Mouse (Mus musculus): ENCODE measurements at regions not wholly inside any gene's neighbourhood (a gene's known extent, or its start where the extent isn't known, plus 50 kb on each side); places are given as distances from the start of the nearest gene placed in this dataset.

GRCm38 (mm10) chr5:120251697-120252401 is 135.6 kb downstream of the Rbm19 start:
- DNase-seq = no peak

- DNase-seq = peak in 1 of 2 experiments; percentile 9
These were observed 136.3 kb downstream of the Rbm19 start for GRCm38 (mm10) chr5:120252551-120252950.

- DNase-seq = no peak
These were observed 146.5 kb downstream of the Rbm19 start for GRCm38 (mm10) chr5:120262715-120263273.

- no peak for DNase-seq
These were observed 153.2 kb downstream of the Rbm19 start for GRCm38 (mm10) chr5:120269416-120269860.

DNA sequence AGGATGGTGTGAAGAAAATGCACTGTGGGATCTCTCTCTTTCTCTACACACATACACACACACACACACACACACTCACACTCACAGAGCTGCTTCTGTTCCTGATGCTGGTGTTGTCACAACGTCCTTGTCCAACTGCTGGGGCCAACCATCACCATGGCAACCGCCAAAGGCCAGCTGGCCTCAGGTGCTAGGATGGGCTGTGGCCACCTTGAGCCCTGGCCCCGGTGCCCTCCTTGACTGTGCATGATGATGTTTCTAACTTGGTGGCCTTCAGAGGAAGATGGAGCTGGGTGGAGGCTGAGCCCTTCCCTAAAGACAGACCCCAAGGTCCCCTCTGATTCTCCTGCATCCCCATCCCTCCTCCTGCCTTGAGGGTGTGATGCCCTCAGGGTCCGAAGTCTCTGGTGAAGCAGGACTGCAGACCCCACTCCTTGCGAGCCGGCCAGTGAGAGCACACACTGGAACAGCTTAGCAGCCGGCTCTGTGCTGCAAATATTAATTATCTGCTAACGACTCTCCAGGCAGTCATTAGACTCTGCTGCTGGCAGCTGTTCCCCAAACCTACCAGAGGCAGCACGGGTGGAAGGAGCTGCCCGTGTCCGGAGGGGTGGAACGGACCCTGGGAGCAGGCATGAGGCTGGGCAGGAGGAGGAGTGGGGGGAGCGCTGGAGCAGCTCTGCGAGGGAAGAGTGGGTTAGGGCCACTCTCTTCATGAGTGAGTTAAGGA is 154.8 kb downstream of the Rbm19 start:
- DNase-seq = no peak

DNA sequence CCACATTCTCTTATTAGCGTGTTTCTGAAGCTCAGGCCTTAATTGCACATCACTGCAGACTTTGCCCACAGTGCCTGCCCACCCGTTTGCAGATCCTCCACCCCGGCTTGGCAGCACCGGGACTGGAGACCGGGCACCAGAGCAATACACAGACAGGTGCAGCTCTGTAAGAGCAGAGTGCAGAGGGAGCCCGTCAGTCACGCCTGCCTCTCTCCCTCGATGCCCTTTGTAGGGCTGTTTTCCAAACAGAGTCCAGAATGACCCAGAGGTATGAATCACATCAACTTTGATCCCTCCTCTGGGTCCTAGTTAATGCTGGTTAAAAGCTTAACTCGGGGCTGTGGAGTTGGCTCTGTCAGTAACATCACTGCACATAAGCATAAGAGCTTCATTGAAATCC is 155.3 kb upstream of the Lhx5 start:
- no peak for DNase-seq

GRCm38 (mm10) chr5:120280321-120280720 is 151.2 kb upstream of the Lhx5 start:
- DNase-seq = no peak

GRCm38 (mm10) chr5:120280991-120281602 is 150.4 kb upstream of the Lhx5 start:
- no peak for DNase-seq

DNA sequence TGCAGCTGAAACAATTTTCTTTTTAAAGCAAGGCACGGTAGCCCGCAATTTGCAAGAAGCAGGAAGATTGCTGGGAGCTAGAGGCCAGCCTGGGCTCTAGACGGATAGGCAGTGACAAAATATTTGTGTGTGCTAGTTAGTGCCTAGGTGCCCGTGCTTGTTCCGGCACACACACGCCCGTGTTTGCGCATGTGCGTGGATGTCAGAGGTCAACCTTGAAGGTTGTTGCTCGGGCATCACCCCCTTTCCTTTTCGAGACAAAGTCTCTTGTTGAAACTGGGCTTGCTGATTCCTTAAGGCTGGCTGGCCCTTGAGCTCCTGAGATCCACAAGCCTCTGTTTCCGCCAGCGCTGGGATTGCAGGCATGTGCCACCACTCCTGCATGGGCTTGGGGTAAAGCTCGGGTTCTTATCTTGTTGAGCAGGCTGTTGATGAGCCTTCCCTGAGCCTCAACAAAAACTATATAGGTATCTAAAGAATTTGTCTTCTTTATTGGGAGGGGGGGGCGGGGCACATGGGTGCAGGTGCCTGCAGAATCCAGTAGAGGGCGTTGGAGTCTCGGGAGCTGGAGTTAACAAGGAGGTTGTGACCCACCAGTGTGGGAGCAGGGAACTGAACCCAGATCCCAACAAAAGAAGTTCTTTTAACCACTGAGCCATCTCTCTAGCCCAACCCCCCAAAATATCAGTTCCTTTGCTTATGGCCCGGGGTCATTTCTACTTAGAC is 149.5 kb upstream of the Lhx5 start:
- DNase-seq = no peak

DNA sequence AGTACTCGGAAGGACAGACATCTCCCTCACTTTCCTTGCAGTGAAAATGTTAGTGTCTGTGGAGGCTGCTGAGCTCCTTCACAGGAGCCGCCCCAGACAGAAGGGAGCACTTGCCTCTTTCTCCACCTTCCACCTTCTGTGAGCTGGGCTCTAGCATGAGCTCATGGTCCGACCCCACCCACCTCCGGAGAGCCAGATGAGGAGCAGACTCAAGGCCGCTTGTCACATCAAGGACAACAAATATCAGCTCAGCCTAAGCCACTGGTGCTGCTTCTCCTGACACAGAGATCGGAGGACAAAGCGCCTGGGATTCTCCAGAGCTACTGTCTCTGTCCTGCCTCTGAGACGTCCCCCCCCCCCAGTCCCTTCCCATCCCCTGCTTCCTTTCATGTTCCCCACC is 146.9 kb upstream of the Lhx5 start:
- DNase-seq = no peak

GRCm38 (mm10) chr5:120285036-120285435 is 146.5 kb upstream of the Lhx5 start:
- DNase-seq = no peak

GRCm38 (mm10) chr5:120286787-120287186 is 144.7 kb upstream of the Lhx5 start:
- DNase-seq = no peak

GRCm38 (mm10) chr5:120288036-120288684 is 143.3 kb upstream of the Lhx5 start:
- no peak for DNase-seq

DNA sequence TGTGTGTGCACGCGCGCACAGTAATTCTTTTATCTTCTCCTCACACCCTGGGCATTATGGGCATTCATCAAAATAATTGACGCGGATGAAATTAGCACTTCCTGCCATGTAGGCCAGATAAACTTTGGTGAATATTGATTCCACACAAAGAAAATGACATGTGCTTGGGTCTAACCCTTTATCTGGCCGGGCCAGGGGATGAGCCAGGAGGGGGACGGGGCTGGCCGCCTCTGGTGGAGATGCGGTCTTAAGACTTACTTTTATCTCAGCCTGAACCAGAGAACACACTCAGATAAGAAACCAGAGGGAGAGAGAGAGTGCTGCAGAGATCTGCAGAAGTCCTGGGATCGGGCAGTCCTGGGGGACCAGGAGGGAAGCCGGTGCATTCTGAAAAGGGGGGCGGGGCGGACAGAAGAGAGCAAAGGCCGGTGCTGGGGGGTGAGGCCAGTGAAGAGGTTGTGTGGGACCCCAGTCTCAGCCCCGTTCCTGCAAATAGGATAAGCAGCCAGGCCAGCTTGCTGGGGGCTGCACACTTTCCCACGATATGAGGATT is 136.9 kb upstream of the Lhx5 start:
- DNase-seq = no peak

- no peak for DNase-seq
These were observed 134.3 kb upstream of the Lhx5 start for GRCm38 (mm10) chr5:120297190-120297589.

DNA sequence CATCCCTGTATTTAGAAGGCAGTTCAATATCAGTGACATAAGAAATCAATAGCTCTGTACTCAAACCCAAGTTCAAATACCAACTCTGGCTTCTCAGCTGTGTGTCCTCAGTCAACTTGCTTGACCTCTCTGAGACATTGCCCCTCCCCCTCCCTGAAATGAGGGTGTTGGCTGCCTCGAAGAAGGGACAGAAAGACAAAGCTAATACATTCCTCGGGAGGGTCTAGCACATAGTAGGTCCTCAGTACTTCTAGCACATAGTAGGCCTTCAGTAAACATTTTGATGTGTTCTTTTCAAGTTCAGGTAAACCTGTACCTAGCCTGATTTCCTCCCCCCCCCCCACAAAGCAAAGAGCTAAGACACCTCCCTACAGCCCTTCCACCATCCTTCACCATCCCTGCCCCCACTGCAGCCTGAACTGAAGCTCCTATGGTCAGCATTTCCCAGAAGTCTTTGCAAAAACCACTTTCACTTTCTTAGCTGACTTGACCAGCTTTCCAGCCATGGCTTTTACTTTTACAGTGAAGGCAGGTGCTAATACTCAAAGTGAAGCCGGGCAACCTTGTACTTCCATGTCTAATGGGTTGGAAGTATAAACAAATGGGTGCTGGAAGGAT is 133.7 kb upstream of the Lhx5 start:
- no peak for DNase-seq

- DNase-seq = no peak
These were observed 129.8 kb upstream of the Lhx5 start for GRCm38 (mm10) chr5:120301672-120302071.

- DNase-seq = no peak
These were observed 129.2 kb upstream of the Lhx5 start for GRCm38 (mm10) chr5:120302307-120302706.

GRCm38 (mm10) chr5:120304295-120304701 is 127.2 kb upstream of the Lhx5 start:
- DNase-seq = no peak

DNA sequence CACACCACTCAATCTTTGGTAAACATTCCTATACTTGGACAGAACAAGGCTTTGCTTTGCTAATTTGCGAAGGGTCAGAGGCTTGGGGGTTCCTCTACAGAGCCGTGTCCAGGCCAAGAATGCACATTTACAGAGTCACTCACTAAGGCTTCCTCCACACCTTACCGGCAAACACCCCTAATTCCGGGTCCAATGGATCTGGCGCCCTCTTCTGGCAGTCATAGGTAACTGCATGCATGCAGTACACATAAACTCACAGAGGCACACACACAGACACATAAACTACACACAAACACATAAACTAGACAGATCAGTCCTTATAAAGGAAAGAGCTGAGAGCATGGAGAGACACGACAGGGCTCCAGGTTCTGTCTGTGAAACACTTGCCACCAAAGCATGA is 119.2 kb upstream of the Lhx5 start:
- no peak for DNase-seq

GRCm38 (mm10) chr5:120313984-120314383 is 117.5 kb upstream of the Lhx5 start:
- no peak for DNase-seq

- no peak for DNase-seq
These were observed 116.4 kb upstream of the Lhx5 start for GRCm38 (mm10) chr5:120315116-120315515.

Measured in lung, postnatal 4 days (tissue).